Mouse (Mus musculus): ENCODE results near the gene Rora.

GRCm38 (mm10) chr9:68782011-68782410 is 128.4 kb downstream of the Rora start:
- no peak for TF ChIP-seq POLR2A (IDR thresholded peaks at IDR 0.05; ENCODE audit: borderline replicate concordance, control insufficient read depth, low read depth, low read length)
- TF ChIP-seq CTCF (IDR thresholded peaks at IDR 0.05; ENCODE audit: control insufficient read depth, insufficient read depth, low read length): no peak
